Mouse (Mus musculus): Measurements from ENCODE around the gene Fblim1.

Fblim1 gene

DNA sequence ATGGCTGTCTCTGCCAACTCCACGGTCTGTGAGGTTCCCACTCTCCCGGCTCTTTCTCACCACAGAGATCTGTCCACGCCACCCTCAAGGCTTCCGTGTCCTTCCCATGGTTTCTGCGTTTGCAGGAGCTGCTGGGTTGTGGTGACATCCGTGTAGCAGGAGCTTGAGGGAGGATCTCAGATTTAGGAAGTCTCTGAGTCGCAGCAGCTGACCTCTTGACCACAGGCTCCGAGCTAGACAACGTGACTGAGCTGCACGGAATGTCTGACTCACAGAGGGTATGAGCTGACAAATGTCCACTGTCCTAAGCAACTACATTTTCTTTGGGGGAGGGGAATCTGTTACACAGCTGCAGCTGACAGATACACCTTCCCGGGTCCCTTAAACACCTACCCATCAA, at the start of gene Fblim1:
Gene Fblim1 (minus strand): TSS at position 236 of the 400 bp plus-strand sequence.
- no peaks in the 10 kb centered on the region for H3K36me3 ChIP-seq (ENCODE audit: insufficient read depth, low read length)
- TF ChIP-seq POU5F1 (IDR thresholded peaks at IDR 0.05; ENCODE audit: borderline replicate concordance, low read length) (no peak), NANOG (IDR thresholded peaks at IDR 0.05; ENCODE audit: borderline replicate concordance, low read length) (no peak), CTCF (conservative IDR thresholded peaks at IDR 0.05; ENCODE audit: low read length) (no peak)
- no peaks in the 10 kb centered on the region for H3K27me3 ChIP-seq (ENCODE audit: insufficient read depth, low read length)

DNA sequence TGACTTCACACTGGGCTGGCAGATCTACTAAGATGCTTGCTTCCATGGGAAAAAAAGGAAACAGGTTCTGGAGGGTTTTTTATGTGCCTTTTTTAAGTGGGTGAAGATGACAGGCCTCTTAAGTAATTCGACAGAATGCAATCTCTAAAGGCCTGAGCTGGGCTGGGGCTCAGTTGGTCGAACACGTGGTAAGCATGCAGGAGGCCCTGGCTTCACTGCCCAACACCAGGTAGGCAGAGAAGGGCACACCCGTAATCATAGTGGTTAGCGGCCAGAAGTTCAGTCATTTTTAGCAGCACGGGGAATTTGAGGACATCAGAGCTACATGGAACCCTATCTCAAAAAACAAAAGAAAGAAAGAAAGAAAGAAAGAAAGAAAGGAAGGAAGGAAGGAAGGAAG, 48.6 kb upstream of the Fblim1 start:
- no peaks in the 10 kb centered on the region for H3K27me3 ChIP-seq (ENCODE audit: insufficient read depth, low read length)

More for the DNA sequence above, at the start of gene Fblim1:
- no peak within 1 kb of the TSS for H3K4me3 ChIP-seq (replicated peaks; ENCODE audit: low read length)
- H3K9me3 ChIP-seq (ENCODE audit: low read length) = no peaks in the 10 kb centered on the region; the same call in 1 of the 2 replicates
- peaks cover 53% of the 10 kb centered on the region for H3K4me1 ChIP-seq (replicated peaks; ENCODE audit: low read depth, low read length)

DNA sequence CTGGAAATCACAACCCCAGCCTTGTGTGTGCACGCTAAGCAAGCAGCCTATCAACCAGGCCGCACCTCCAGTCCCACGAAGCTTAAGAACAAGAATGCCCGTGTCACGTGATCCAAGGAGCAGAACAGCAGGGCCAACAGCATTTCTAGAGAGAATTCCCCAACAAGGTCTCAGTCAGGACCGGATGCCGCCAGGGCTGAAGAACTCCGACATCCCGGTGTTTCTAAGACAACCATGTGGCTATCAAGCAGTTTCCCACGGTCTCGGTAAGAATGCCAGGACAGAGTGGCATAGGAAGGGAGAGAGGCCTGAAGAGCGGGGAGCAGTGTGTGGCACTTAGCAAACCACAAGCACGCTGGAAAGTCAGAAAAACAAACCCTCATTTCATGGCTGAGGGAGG, 47.9 kb upstream of the Fblim1 start:
- Histone ChIP-seq H3K36me3 (ENCODE audit: insufficient read depth, low read length) (no peaks in the 10 kb centered on the region; the same call in 1 of the 2 replicates), H3K27me3 (ENCODE audit: insufficient read depth, low read length) (no peaks in the 10 kb centered on the region), H3K4me1 (replicated peaks; ENCODE audit: low read depth, low read length) (peaks cover 23% of the 10 kb centered on the region), H3K9me3 (ENCODE audit: low read length) (no peaks in the 10 kb centered on the region), H3K4me3 (replicated peaks; ENCODE audit: low read length) (no peak overlapping the region)
- no peak for TF ChIP-seq NANOG (IDR thresholded peaks at IDR 0.05; ENCODE audit: borderline replicate concordance, low read length)

More for the DNA sequence above, 48.6 kb upstream of the Fblim1 start:
- peaks cover 25% of the 10 kb centered on the region for H3K4me1 ChIP-seq (replicated peaks; ENCODE audit: low read depth, low read length)
- TF ChIP-seq CTCF (conservative IDR thresholded peaks at IDR 0.05; ENCODE audit: low read length) = no peak
- no peak for TF ChIP-seq NANOG (IDR thresholded peaks at IDR 0.05; ENCODE audit: borderline replicate concordance, low read length)
- no peak for TF ChIP-seq POU5F1 (IDR thresholded peaks at IDR 0.05; ENCODE audit: borderline replicate concordance, low read length)
- H3K36me3 ChIP-seq (ENCODE audit: insufficient read depth, low read length) = peaks cover 3% of the 10 kb centered on the region; the same call in 1 of the 2 replicates
- no peaks in the 10 kb centered on the region for H3K9me3 ChIP-seq (ENCODE audit: low read length)
- H3K4me3 ChIP-seq (replicated peaks; ENCODE audit: low read length) = no peak overlapping the region

DNA sequence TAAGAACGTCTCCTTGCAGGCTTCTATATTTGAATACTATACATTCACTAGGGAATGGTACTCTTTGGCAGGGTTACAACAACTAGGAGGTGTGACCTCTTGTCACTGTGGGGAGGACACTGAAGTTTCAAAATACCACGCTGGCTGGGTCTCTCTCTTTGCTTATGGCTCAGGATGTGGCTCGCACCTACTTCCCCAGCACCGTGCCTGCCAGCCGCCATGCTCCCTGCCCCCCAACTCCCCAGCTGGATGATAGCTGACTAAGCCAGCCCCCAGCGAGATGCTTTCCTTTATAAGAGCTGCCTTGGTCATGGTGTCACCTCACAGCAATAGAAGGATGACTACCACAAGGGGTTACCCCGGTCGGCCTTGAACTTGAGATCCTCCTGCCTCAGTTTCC, 47.1 kb upstream of the Fblim1 start:
- Histone ChIP-seq H3K9me3 (ENCODE audit: low read length) (no peaks in the 10 kb centered on the region), H3K27me3 (ENCODE audit: insufficient read depth, low read length) (no peaks in the 10 kb centered on the region), H3K4me3 (replicated peaks; ENCODE audit: low read length) (no peak overlapping the region), H3K4me1 (replicated peaks; ENCODE audit: low read depth, low read length) (peaks cover 23% of the 10 kb centered on the region), H3K36me3 (ENCODE audit: insufficient read depth, low read length) (no peaks in the 10 kb centered on the region; the same call in 1 of the 2 replicates)
- TF ChIP-seq POU5F1 (IDR thresholded peaks at IDR 0.05; ENCODE audit: borderline replicate concordance, low read length) = no peak
- TF ChIP-seq CTCF (conservative IDR thresholded peaks at IDR 0.05; ENCODE audit: low read length) = no peak
- TF ChIP-seq NANOG (IDR thresholded peaks at IDR 0.05; ENCODE audit: borderline replicate concordance, low read length) = no peak

DNA sequence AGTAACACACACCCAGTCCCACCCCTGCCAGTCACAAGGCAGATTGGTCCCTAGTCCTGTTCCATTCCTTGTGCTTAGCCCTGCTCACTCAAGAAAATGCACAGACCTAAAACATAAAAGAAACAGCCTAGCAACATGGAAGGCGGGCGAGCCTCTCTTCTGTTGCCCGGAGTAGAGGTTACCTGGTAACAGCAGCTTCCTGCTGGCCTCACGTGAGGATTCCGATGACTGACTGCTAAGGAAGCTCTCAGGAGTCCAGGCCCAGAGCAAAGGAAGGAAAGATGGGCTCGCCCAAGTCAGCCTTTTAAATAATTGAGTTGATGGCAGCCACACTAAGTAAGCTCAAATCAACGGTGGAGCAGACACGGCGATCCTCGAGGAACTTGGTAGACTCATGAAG, 46.0 kb upstream of the Fblim1 start:
- H3K27me3 ChIP-seq (ENCODE audit: insufficient read depth, low read length) = no peaks in the 10 kb centered on the region
- TF ChIP-seq POU5F1 (IDR thresholded peaks at IDR 0.05; ENCODE audit: borderline replicate concordance, low read length) (no peak), CTCF (conservative IDR thresholded peaks at IDR 0.05; ENCODE audit: low read length) (no peak), NANOG (IDR thresholded peaks at IDR 0.05; ENCODE audit: borderline replicate concordance, low read length) (no peak)
- no peaks in the 10 kb centered on the region for H3K36me3 ChIP-seq (ENCODE audit: insufficient read depth, low read length)
- peaks cover 23% of the 10 kb centered on the region for H3K4me1 ChIP-seq (replicated peaks; ENCODE audit: low read depth, low read length)
- peak overlapping the region; percentile 33; the same call in 1 of the 2 replicates for H3K4me3 ChIP-seq (replicated peaks; ENCODE audit: low read length)
- no peaks in the 10 kb centered on the region for H3K9me3 ChIP-seq (ENCODE audit: low read length)

DNA sequence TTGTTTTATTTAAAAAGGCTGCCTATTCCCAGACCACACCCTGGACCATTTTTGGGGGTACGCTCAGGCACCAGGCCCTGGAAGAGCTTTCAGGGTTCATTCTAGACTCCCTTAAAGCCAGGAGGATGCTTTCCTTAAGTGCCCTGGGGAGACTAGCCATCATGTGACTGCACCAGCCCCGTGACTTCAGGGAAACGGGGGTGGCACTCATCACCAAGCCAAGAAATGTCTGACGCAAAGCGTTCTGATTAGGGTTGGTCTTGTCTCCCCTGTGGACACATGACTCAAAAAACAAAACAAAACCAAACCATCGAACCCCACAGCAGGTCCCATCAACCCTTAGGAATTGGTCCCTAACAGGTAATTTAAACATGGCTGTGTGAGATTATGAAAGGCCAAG, 45.4 kb upstream of the Fblim1 start:
- TF ChIP-seq CTCF (conservative IDR thresholded peaks at IDR 0.05; ENCODE audit: low read length) = no peak
- TF ChIP-seq POU5F1 (IDR thresholded peaks at IDR 0.05; ENCODE audit: borderline replicate concordance, low read length) = no peak
- no peak for TF ChIP-seq NANOG (IDR thresholded peaks at IDR 0.05; ENCODE audit: borderline replicate concordance, low read length)
- Histone ChIP-seq H3K9me3 (ENCODE audit: low read length) (no peaks in the 10 kb centered on the region), H3K4me1 (replicated peaks; ENCODE audit: low read depth, low read length) (peaks cover 22% of the 10 kb centered on the region), H3K4me3 (replicated peaks; ENCODE audit: low read length) (no peak overlapping the region), H3K27me3 (ENCODE audit: insufficient read depth, low read length) (no peaks in the 10 kb centered on the region), H3K36me3 (ENCODE audit: insufficient read depth, low read length) (no peaks in the 10 kb centered on the region)

DNA sequence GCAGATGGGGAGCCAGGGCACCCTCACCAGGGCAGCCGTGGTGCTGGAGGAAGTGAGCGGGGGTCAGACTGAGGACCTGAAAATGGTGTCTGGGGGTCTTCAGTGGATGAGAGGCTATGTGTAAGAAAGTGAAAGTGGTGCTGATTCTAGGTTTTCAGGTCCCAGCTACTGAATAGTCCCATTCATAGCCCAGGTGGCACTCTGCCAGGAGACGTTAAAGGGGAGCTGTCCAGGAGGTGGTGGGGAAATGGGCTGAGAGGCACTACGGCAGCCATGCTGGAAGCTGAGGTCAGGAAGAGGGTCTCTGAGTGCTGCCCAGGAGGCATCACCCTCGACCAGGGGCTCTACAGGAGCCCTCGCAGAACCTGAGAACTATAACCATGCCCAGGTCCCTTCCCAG, 43.3 kb upstream of the Fblim1 start:
- TF ChIP-seq NANOG (IDR thresholded peaks at IDR 0.05; ENCODE audit: borderline replicate concordance, low read length) = no peak
- TF ChIP-seq POU5F1 (IDR thresholded peaks at IDR 0.05; ENCODE audit: borderline replicate concordance, low read length) = no peak
- TF ChIP-seq CTCF (conservative IDR thresholded peaks at IDR 0.05; ENCODE audit: low read length) = no peak
- H3K36me3 ChIP-seq (ENCODE audit: insufficient read depth, low read length) = no peaks in the 10 kb centered on the region
- no peak overlapping the region for H3K4me3 ChIP-seq (replicated peaks; ENCODE audit: low read length)
- peaks cover 15% of the 10 kb centered on the region for H3K4me1 ChIP-seq (replicated peaks; ENCODE audit: low read depth, low read length)
- no peaks in the 10 kb centered on the region for H3K9me3 ChIP-seq (ENCODE audit: low read length)
- no peaks in the 10 kb centered on the region for H3K27me3 ChIP-seq (ENCODE audit: insufficient read depth, low read length)

DNA sequence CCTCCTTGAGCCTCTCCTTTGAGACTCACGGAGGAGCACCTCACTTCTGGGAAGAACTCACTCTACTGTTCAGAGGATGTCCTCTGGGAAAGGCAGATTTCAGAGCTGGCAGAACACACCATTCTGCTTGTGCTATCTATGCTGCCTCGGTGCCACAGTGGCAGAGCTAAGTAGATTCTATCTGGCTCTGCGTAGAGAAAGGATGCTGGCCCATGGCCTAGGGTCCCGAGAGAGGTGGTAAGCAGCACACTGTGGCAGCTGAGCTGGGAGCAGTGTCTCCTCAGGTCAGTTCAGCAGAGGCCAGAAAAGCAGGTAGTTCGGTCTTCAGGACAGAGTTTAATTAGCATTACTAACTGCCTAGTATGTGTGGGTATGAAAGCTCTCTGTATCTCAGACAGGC, 42.4 kb upstream of the Fblim1 start:
- peaks cover 18% of the 10 kb centered on the region for H3K4me1 ChIP-seq (replicated peaks; ENCODE audit: low read depth, low read length)
- no peaks in the 10 kb centered on the region for H3K36me3 ChIP-seq (ENCODE audit: insufficient read depth, low read length)
- H3K4me3 ChIP-seq (replicated peaks; ENCODE audit: low read length) = no peak overlapping the region
- H3K27me3 ChIP-seq (ENCODE audit: insufficient read depth, low read length) = no peaks in the 10 kb centered on the region
- no peaks in the 10 kb centered on the region for H3K9me3 ChIP-seq (ENCODE audit: low read length)
- TF ChIP-seq CTCF (conservative IDR thresholded peaks at IDR 0.05; ENCODE audit: low read length) = no peak
- no peak for TF ChIP-seq POU5F1 (IDR thresholded peaks at IDR 0.05; ENCODE audit: borderline replicate concordance, low read length)
- no peak for TF ChIP-seq NANOG (IDR thresholded peaks at IDR 0.05; ENCODE audit: borderline replicate concordance, low read length)

DNA sequence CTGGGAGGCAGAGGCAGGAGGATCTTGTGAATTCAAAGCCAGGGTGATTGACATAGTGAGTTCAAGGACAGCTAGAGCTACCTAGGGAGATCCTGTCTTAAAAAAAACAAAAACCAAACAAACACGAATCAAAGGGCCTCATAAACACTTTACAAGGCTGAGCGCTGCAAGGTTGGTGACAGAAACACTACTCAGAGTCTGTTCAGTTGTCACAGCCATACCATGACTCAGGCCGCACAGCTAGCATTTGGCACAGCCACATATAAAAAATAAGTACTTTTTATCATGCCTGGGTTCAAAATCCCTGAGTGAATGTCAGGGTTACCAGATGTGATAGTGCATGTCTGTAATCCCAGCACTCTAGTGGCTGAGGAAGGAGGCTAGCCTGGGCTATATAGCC, 41.3 kb upstream of the Fblim1 start:
- no peaks in the 10 kb centered on the region for H3K9me3 ChIP-seq (ENCODE audit: low read length)
- peaks cover 20% of the 10 kb centered on the region for H3K4me1 ChIP-seq (replicated peaks; ENCODE audit: low read depth, low read length)
- H3K27me3 ChIP-seq (ENCODE audit: insufficient read depth, low read length) = no peaks in the 10 kb centered on the region
- H3K4me3 ChIP-seq (replicated peaks; ENCODE audit: low read length) = no peak overlapping the region
- no peaks in the 10 kb centered on the region for H3K36me3 ChIP-seq (ENCODE audit: insufficient read depth, low read length)
- TF ChIP-seq CTCF (conservative IDR thresholded peaks at IDR 0.05; ENCODE audit: low read length) = no peak
- no peak for TF ChIP-seq POU5F1 (IDR thresholded peaks at IDR 0.05; ENCODE audit: borderline replicate concordance, low read length)
- no peak for TF ChIP-seq NANOG (IDR thresholded peaks at IDR 0.05; ENCODE audit: borderline replicate concordance, low read length)

All from E14TG2a.4 (cell line).